Mouse (Mus musculus) retina, adult 2 months (tissue): Measurements from ENCODE around the gene Sh3d19.

ENCODE experiments used
- DNase-seq: peaks from one replicate; pipeline ENCODE4 v3.0.0-alpha.2; 2012; ENCODE audit warnings: low read depth, low spot score

Sh3d19 gene

DNA sequence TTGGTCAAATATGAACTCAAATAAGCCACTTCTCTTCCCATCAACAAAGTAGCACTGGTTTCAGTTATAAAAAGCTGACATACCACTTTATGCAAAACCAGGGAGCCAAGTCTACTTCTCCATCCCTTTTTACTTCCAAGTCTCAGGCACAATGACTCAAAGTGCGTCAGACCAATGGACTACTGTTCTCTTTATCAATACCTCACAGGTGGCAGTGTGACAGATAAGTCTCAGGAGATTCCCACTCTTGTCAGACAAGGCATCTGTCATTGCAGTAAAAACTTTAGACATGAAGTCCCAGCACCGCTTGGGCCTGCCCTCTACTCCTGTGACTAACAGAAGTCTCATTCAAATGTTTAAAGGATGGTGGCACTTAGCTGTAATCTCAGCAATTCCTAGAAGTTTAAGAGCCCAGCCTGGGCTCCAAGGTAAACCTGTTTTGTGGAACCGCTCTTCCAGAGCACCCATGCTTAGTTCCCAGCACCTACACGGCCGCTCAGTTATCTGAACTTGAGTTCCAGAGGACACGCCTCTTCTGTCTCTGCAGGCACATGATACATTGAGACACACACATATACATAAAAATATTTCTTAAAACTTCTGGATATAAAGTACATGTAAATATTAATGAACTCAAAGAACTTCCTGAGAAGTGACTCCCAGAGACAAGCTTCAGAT is 165.1 kb downstream of the Sh3d19 start:
- no peak for DNase-seq

DNA sequence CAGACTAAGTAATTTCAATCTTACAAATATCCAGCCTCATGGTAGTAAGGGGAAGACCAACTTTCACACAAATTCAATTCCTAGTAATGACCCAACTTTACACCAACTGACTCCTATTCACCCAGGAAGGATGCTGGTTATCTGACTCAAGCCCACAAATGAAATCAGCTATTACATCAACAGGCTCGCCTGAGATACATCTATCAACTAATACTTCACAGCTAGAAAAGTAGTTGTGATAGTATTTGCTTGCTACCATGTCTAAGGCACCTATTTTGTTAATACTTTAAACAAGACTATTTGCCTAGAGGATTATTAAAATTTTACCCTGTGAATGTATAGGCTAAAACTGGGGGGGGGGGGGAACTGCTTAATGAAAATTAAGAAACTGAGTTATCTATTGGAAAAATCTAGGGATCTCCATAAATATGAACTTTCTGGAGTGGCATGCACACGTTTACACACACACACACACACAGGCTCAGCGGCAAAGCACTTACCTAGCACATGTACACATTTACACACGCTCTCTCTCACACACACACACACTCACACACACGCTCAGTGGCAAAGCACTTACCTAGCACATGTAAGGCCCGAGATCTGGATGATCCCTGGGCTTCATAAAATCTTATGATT is 166.1 kb downstream of the Sh3d19 start:
- no peak for DNase-seq

- DNase-seq: no peak
These were observed 168.8 kb downstream of the Sh3d19 start for GRCm38 (mm10) chr3:86139660-86140059.

DNA sequence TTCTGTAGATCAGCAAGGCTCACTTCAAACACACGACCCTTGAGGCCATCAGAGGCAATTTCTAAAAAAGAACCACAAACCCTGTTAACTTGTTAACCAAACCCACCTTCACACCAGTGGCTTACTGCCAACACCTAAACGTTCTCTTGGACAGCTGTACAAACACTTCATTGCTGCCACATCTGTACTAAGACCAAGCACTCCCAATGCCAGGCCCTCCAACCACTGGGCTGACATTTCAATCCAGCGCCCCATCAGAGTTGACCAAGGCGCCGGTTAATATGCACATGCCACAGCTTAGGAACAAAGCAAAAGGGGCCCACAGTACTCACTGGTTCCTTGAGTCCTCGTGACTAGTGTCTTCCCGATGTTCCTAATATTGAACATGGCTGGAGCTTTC is 170.5 kb downstream of the Sh3d19 start:
- no peak for DNase-seq

- DNase-seq: no peak
These were observed 171.0 kb downstream of the Sh3d19 start for GRCm38 (mm10) chr3:86141886-86142262.

DNA sequence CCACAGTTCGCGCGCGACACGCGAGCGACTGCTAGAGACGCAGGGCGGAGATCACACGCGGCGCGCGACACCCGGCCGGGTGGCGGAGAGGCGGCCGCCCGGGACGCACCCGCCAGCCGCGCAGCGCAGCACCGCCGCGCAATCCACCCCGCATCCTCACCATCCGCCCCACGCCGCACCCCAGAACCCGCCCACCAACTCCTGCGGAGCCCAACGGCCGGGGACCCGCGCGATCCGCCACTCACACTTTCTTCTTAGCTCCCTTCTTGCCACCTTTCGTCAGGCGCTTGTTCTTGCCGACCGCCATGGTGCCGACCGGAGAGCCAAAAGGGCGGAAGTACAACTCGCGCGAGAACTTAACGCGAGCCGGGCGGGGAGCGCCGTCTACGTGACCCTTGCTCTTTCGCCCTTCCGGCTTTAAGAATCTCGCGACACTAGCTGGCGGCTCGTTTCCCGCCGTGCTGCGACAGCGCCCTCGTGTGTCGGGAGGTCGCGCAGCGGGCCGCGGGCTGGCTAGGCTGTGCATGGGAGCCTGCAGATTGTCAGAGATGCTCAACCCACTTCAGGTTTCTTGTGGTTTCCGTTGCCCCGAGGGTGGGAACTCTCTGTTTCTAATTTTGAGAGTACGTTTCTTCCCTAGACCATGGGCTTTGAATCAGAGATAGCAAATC is 171.5 kb downstream of the Sh3d19 start, which contains the start of gene Rps3a1:
Gene Rps3a1 (minus strand): TSS at position 440 of the 671 bp plus-strand sequence.
- DNase-seq: peak; percentile 95

DNA sequence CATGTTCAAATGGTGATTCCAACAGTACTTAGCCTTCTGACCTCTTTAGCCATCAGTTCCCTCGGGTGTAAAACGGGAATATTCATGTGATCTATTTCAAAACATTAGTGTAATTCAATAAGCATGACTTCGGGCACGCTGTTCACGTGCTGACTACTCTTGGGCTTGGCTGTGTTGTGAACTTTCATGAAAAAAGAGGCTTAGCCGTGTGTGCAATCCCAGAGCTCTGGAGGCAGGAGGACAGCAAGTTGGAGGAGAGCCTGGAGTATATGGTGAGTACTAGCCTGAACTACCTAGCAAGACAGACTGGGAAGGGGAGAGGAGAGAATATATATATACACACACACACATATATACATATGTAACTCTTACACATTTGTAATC is 172.0 kb downstream of the Sh3d19 start:
- no peak for DNase-seq

- no peak for DNase-seq
These were observed 172.4 kb downstream of the Sh3d19 start for GRCm38 (mm10) chr3:86143343-86143742.

GRCm38 (mm10) chr3:86149063-86149462 is 178.2 kb downstream of the Sh3d19 start:
- DNase-seq: no peak

- no peak for DNase-seq
These were observed 178.6 kb downstream of the Sh3d19 start for GRCm38 (mm10) chr3:86149521-86149920.

- DNase-seq: no peak
These were observed 198.0 kb downstream of the Sh3d19 start for GRCm38 (mm10) chr3:86168841-86169425.

DNA sequence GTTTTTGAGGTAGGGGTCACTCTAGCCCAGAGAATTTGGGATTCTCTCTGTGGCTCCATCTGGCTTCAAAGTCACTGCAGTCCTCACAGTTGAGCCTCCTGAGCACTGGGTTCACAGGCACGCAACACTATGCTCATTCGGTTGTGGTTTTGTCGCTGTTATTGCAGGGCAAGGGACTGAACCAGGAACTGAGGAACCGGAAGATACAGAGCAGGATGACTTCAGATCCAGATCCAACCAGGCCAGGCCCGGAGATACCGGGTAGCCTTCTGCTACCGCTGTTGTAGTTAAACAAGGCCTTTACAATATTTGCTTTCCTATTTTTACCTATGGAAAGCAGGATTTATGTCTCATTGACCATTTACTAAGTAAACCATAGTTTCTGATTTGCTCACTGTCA is 208.8 kb downstream of the Sh3d19 start:
- no peak for DNase-seq
